Mouse (Mus musculus) brain, embryonic 14.5 days (tissue): ENCODE measurements around the gene Inpp5d.

Source experiments
- CTCF ChIP-seq: fragments of 200-500 bp; IDR thresholded peaks from 2 replicates; pipeline ENCODE4 v1.5.1; 2012; ENCODE audit warnings: inconsistent platforms, mild to moderate bottlenecking, moderate library complexity, borderline replicate concordance; ENCODE audit not compliant: insufficient read depth, insufficient read length; ENCODE audit errors: extremely low read depth
- POLR2A ChIP-seq: fragments of 200-500 bp; IDR thresholded peaks from 2 replicates; pipeline ENCODE4 v1.6.1; 2012; ENCODE audit warnings: mild to moderate bottlenecking, inconsistent platforms, borderline replicate concordance; ENCODE audit not compliant: poor library complexity, insufficient read depth, insufficient read length, severe bottlenecking; ENCODE audit errors: extremely low read depth

DNA sequence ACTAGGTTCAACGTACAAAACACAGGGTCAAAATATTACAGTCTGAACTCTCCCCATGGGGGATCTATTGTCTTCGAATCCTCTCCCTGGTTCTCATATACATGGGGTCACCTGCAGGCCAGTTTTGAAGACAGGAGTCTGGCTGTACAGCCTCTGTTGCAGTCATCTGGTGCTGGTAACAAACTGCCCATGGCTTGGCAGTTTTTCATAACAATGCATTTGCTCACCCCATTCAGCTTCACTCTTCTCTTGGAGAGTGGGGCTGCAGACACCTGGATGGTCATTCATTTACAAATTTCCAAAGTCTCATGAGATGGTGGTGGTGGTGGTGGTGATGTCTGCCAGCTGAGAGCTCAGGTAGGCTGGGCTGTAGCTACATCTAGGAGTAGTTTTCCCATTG lies 109.0 kb downstream of the Inpp5d start:
- TF ChIP-seq CTCF (no peak), POLR2A (no peak)
